Mouse (Mus musculus): ENCODE measurements around the gene Adamts20. TPM values are rescaled to one million over a fixed set of nuclear protein-coding genes. Genes with fewer than 3 reads are reported as not detected.

Adamts20 gene
- polyA plus RNA-seq, 1 experiment from 2014 or later = 3.1 TPM

DNA sequence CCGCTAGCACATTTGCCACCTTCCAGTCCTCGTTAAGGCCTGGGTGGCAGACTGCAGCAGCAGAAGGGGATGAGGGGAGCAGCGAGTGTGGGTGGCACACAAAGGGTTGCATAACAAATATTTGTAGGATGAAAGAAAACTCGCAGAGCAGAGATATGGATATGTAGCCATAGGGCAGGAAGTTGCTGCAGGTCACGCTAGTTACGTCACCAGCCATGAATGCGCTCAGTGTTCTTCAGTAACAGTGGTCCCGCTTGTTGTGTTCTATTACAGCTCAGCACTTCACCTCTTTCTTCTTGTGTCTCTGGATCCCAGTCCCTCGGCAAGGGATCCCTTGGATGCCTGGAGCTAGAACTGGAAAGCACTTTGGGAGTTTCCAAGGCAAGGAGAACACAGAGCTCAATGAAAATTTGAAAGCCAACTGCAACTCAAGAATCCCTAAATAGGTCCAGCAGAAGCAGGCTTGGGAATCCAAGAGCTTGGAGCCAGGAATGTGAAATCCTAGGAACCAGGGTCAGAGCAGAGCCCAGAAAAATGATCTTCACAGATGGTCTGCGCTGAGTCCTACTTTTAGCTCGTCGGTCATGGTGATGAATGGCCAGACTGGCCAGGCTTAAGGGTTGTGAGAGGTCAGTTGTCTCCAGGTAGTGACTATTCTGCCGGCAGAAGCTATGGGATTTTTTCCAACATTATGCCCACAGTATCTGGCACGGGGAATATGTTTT, 34.4 kb downstream of the Adamts20 start:
- no peak overlapping the region for H3K4me3 ChIP-seq
- H3K27ac ChIP-seq (replicated peaks) = no peak overlapping the region
- peak; percentile 12 for DNase-seq (ENCODE audit: low spot score)
- H3K4me1 ChIP-seq = peaks cover 8% of the 10 kb centered on the region
- H3K27me3 ChIP-seq (replicated peaks; ENCODE audit: low read depth, poor library complexity, severe bottlenecking) = no peaks in the 10 kb centered on the region
- H3K36me3 ChIP-seq (replicated peaks) = no peaks in the 10 kb centered on the region
- WGBS = 75% methylated on average over 14 of the region's 14 CpGs
- no peaks in the 10 kb centered on the region for H3K9me3 ChIP-seq

DNA sequence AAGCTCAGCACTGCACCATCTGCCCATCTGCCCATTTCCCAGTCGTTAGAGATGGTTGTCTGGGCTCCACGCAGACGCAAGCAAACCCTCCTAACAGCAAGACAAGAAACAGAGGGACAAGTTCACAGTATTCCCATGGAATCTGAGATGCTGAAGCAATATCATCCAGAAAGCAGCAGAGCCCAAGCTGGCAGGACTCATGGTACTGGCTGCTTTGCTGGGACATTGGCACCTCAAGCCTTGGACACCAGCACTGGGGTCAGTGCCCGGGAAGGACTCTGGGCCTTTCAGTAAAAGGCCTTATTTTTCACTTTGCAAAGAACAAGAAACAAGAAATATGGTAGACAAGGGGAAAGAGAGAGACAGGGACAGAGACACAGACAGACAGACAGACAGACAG, 36.5 kb downstream of the Adamts20 start:
- no peak overlapping the region for H3K4me3 ChIP-seq
- DNase-seq (ENCODE audit: low spot score) = no peak
- H3K27ac ChIP-seq (replicated peaks) = no peak overlapping the region
- H3K36me3 ChIP-seq (replicated peaks) = no peaks in the 10 kb centered on the region
- no peaks in the 10 kb centered on the region for H3K9me3 ChIP-seq
- H3K27me3 ChIP-seq (replicated peaks; ENCODE audit: low read depth, poor library complexity, severe bottlenecking) = no peaks in the 10 kb centered on the region
- 91% methylated on average over 4 of the region's 4 CpGs for WGBS
- H3K4me1 ChIP-seq = peaks cover 8% of the 10 kb centered on the region

DNA sequence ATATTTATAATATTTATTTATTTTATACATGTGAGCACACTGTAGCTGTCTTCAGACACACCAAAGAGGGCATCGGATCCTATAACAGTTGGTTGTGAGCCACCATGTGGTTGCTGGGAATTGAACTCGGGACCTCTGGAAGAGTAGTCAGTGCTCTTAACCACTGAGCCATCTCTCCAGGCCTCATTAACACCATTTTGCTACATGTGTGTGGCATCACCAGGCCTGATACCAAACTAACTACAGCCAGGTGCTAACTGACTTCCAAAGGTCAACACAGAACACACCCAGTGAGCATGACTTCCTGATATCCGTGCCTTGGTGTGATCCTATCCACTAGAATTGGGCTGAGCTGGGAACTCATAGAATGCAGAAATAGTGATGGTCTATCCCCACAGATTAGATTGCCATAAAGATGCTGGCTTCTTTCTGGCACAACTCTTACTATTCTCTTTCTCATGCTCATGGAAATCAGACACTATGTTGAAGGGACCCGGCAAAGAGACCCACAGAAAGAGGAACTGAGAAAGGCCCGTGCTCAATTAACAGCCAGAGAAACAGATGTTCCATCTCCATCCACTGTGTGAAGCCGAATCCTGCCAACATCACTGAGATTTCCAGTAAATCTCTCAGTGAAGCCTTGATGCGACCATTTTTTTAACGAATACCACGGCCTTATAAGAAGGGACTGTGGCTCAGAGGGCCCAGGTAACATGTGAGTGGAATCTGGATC, 37.6 kb downstream of the Adamts20 start:
- H3K27ac ChIP-seq (replicated peaks) = no peak overlapping the region
- no peaks in the 10 kb centered on the region for H3K9me3 ChIP-seq
- DNase-seq (ENCODE audit: low spot score) = no peak
- no peak overlapping the region for H3K4me3 ChIP-seq
- H3K36me3 ChIP-seq (replicated peaks) = no peaks in the 10 kb centered on the region
- H3K4me1 ChIP-seq = peaks cover 12% of the 10 kb centered on the region
- no peaks in the 10 kb centered on the region for H3K27me3 ChIP-seq (replicated peaks; ENCODE audit: low read depth, poor library complexity, severe bottlenecking)
- 91% methylated on average over 9 of the region's 9 CpGs for WGBS

DNA sequence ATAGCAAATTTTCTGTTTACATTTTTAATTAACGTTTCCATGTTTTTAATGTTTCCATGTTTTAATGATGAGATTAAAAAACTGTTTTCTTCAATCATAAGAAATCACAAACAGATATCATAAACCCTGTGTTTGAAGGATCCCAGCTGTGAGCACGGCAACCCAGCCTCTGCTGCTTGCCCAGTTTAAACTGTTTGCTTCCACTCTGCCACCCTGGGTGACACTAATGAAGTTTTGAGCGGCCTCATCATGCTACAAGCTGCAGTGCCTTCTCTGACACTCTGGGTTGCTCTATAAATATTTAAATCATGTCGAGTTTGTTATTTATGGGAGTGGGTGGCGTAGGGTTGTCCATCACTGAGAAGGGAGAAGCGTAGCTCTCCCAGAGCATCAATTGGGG, 44.7 kb downstream of the Adamts20 start:
- Histone ChIP-seq H3K9me3 (no peaks in the 10 kb centered on the region), H3K27me3 (replicated peaks; ENCODE audit: low read depth, poor library complexity, severe bottlenecking) (no peaks in the 10 kb centered on the region), H3K4me1 (peaks cover 16% of the 10 kb centered on the region), H3K36me3 (replicated peaks) (no peaks in the 10 kb centered on the region), H3K27ac (replicated peaks) (no peak overlapping the region), H3K4me3 (no peak overlapping the region)
- no peak for DNase-seq (ENCODE audit: low spot score)
- WGBS = 80% methylated on average over 6 of the region's 6 CpGs

DNA sequence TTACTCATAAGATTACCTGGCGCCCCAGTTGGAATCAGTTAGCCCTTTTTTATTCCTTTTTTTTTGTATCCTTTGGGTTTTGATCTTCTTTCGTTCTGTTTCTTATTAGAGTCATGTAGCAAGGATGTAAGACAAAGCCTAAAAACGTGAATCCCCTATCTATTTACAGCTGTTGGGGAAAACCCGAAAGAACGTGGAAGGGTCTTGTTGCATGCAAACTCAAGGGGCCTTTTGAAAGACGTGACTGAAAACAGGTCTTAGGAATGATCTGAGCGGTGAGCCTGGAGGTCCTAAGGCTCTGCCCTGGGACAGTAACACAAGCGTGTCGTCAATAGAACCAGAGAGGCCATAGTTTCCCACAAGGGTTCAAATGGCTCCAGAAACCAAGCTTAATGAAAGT, 46.1 kb downstream of the Adamts20 start:
- H3K27me3 ChIP-seq (replicated peaks; ENCODE audit: low read depth, poor library complexity, severe bottlenecking) = no peaks in the 10 kb centered on the region
- no peak overlapping the region for H3K27ac ChIP-seq (replicated peaks)
- no peak overlapping the region for H3K4me3 ChIP-seq
- DNase-seq (ENCODE audit: low spot score) = no peak
- 88% methylated on average over 9 of the region's 9 CpGs for WGBS
- no peaks in the 10 kb centered on the region for H3K9me3 ChIP-seq
- H3K36me3 ChIP-seq (replicated peaks) = no peaks in the 10 kb centered on the region
- H3K4me1 ChIP-seq = peaks cover 16% of the 10 kb centered on the region

DNA sequence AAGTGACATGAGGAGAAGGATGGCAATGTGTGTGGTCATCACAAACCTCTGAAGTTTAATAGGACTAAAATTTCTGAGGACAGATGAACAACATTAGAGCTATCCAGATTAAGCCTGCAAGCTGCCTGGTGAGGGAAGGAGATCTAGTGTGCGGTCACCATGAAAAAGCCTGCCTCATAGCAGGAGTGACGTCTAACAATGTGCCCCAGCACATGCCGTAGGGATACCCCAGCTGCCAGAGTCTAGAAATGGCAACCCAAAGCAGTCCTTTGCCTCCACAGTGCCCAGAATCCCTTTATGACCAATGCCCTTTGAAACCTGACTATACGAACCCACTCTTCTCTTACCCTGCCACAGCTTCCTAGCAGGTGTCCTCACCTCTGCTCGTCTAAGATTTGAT, 46.8 kb downstream of the Adamts20 start:
- DNase-seq (ENCODE audit: low spot score) = no peak
- H3K36me3 ChIP-seq (replicated peaks) = no peaks in the 10 kb centered on the region
- WGBS = 88% methylated on average over 5 of the region's 5 CpGs

DNA sequence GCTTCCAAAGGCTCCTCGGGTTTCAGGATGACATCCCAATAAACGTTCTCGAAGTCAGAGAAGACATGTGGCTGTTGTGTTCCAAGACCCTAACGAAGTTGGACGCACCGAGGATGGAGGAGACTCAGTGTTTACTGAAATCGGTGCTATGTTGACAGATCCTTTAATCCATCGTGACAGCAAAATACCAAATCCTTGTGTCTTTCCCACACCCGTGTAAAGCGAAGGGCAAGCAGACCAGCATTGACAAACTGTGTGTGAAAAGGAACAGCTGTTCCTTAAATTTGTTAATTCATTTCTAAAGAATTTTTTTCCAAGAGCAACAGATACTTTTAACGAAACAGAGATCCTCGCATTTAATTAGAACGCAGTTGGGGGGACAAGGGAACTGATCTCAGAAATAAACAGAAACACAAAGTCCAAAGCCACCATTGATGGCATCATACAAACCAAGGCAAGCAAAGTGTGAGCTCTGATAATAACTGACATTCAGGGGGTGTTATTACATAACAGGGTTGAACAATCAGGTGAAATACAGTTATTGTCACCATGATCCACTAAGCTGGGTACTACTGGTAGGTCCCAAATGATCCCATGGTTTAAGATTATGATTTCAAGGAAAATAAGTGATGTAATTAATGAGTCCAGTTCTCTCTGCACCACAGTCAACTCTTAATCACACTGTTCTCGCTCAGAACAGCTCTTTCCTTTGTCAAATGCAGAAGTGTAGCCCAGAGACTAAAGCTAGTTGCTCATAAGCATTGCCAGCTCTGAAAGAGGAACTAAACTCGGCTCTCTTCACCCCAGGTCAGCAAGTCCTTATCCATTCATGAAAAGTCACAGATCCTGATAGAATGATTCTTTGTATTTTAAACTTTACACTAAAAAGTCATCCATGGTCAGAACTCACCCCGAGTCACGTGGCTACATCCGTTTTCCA, 47.7 kb downstream of the Adamts20 start:
- Histone ChIP-seq H3K4me3 (no peak overlapping the region), H3K36me3 (replicated peaks) (no peaks in the 10 kb centered on the region), H3K27me3 (replicated peaks; ENCODE audit: low read depth, poor library complexity, severe bottlenecking) (no peaks in the 10 kb centered on the region), H3K9me3 (no peaks in the 10 kb centered on the region), H3K4me1 (peaks cover 12% of the 10 kb centered on the region), H3K27ac (replicated peaks) (no peak overlapping the region)
- 82% methylated on average over 18 of the region's 18 CpGs for WGBS
- no peak for DNase-seq (ENCODE audit: low spot score)

More for the DNA sequence above, 46.8 kb downstream of the Adamts20 start:
- no peak overlapping the region for H3K27ac ChIP-seq (replicated peaks)
- no peak overlapping the region for H3K4me3 ChIP-seq
- no peaks in the 10 kb centered on the region for H3K27me3 ChIP-seq (replicated peaks; ENCODE audit: low read depth, poor library complexity, severe bottlenecking)
- H3K9me3 ChIP-seq = no peaks in the 10 kb centered on the region
- H3K4me1 ChIP-seq = peaks cover 15% of the 10 kb centered on the region

DNA sequence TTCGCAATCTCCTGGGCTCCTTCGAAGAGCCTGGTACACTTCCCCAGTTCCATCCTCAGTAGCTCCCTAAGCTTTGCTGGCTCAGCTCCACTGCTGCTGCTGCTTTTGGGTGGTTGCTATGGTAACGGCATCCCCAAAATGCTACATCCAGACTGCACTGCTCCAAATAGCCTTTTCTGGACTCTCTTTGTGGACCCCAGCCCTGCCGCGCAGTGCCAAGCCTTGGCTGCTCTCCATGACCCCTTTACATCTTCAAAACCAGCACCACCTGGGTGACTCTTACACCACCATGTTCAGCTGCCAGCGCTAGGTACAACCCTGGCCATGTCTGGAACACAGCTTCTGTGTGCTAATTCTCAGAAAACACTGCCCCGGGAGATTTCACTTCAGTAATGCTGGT, 55.4 kb downstream of the Adamts20 start:
- whole genome bisulfite sequencing = 85% methylated on average over 7 of the region's 7 CpGs
- Histone ChIP-seq H3K4me1 (peaks cover 13% of the 10 kb centered on the region), H3K9me3 (no peaks in the 10 kb centered on the region), H3K4me3 (no peak overlapping the region), H3K27me3 (replicated peaks; ENCODE audit: low read depth, poor library complexity, severe bottlenecking) (peaks cover 13% of the 10 kb centered on the region), H3K36me3 (replicated peaks) (no peaks in the 10 kb centered on the region), H3K27ac (replicated peaks) (no peak overlapping the region)
- DNase-seq (ENCODE audit: low spot score) = no peak

DNA sequence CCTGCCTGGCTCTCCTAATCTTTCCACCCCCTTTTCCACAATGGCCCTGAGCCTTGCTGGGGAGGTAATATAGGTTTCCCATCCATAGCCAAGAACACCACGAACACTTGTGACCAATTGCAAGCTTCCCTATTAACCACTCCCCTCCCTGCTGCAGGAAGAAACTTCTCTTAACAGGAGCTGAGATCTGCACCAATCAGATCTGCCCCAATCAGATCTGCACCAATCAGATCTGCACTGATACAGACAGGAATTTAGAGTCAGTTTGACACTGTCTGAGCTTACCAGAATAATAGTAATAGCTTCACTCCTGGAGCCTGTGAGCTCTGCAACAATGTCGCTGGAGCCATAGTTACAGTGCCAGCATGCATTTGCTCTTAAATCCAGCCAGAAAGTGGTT, 58.9 kb downstream of the Adamts20 start:
- WGBS = 28% methylated on average over 2 of the region's 2 CpGs
- no peak overlapping the region for H3K4me3 ChIP-seq
- no peak for DNase-seq (ENCODE audit: low spot score)
- no peaks in the 10 kb centered on the region for H3K9me3 ChIP-seq
- H3K27me3 ChIP-seq (replicated peaks; ENCODE audit: low read depth, poor library complexity, severe bottlenecking) = peaks cover 41% of the 10 kb centered on the region
- H3K27ac ChIP-seq (replicated peaks) = no peak overlapping the region
- no peaks in the 10 kb centered on the region for H3K36me3 ChIP-seq (replicated peaks)
- peaks cover 29% of the 10 kb centered on the region for H3K4me1 ChIP-seq

DNA sequence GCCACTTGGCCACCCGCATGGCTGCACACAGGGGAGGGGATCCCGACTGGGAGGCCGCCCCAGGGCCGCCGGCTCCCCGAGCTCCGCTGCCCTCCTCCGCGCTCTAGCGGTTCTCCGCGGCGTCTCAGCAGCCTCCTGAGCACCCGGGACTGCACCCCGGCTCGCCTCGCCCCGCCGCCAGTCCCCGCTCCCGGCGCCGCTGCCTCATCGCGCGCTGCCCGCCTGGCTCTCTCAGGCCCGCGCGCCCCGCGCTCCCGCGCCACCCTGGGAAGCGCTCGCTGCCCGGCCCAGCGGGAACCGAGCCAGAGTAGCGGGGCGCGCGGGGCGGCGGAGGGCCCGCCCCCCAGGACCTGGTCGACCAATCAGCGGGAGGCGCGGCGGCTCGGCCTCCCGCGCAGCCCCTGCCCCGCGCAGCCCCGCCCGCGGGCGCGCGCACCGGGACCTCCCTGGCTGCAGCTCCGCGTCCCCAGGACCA, 61.1 kb downstream of the Adamts20 start:
- peak overlapping the region; percentile 85 for H3K27ac ChIP-seq (replicated peaks)
- H3K4me1 ChIP-seq = peaks cover 25% of the 10 kb centered on the region
- 3% methylated on average over 65 of the region's 65 CpGs for WGBS
- peak; percentile 90 for DNase-seq (ENCODE audit: low spot score)
- H3K9me3 ChIP-seq = no peaks in the 10 kb centered on the region
- H3K36me3 ChIP-seq (replicated peaks) = no peaks in the 10 kb centered on the region
- H3K27me3 ChIP-seq (replicated peaks; ENCODE audit: low read depth, poor library complexity, severe bottlenecking) = peaks cover 41% of the 10 kb centered on the region
- peak overlapping the region; percentile 69 for H3K4me3 ChIP-seq

DNA sequence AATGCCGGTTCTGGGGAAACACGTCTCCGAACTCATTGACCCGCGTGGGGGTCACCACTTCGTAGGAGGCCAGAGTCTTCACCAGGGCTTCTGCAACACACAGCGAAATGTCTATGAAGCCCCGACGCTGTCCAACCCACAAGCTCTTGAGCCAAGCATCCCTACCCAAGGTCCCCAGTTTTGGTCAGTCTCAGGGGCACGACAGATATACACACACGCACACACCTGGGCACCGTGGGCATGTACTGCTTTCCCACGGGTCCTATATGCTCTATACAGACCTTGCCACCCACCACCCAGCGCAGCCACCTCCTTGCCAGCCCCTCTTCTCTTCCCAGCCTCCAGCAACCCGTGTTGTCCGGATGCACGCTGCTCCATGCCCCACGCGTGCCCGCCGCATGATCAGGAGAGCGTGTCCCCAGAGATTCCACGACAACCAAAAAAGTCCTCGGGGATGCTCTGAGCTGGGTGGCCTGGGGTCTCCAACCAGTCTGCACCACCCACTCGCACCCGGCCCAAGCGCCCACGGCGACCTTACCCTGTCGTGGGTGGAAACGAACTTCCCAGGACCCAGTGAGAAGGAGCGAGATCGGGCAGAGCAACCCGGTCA, 61.7 kb downstream of the Adamts20 start:
- H3K27ac ChIP-seq (replicated peaks) = peak overlapping the region; percentile 85
- 2% methylated on average over 34 of the region's 34 CpGs for WGBS

DNA sequence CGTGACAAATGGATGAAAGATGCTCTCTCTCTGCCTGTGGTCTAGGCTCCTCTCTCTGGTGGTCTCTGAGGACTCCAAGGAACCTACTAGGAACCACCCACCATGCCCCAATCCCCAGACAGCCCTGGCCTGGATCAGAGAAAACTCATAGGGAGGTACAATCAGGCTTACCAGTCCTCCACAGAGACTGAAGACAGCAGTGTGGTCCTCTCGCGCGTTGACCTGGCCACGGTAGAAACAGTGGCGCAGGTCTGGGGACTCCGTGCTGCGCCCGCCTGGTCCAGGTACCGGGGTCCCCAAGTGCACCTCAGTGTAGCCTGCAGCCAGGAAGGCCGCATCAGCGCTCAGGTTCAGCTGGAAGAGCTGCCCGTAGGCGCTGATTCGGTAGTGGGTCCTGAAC, 62.2 kb downstream of the Adamts20 start:
- 6% methylated on average over 15 of the region's 15 CpGs for WGBS
- Histone ChIP-seq H3K4me3 (peak overlapping the region; percentile 69), H3K27me3 (replicated peaks; ENCODE audit: low read depth, poor library complexity, severe bottlenecking) (peaks cover 41% of the 10 kb centered on the region), H3K9me3 (no peaks in the 10 kb centered on the region), H3K4me1 (peaks cover 25% of the 10 kb centered on the region), H3K27ac (replicated peaks) (no peak overlapping the region), H3K36me3 (replicated peaks) (no peaks in the 10 kb centered on the region)
- DNase-seq (ENCODE audit: low spot score) = peak; percentile 40

More for the DNA sequence above, 61.7 kb downstream of the Adamts20 start:
- Histone ChIP-seq H3K4me3 (peak overlapping the region; percentile 69), H3K9me3 (no peaks in the 10 kb centered on the region), H3K4me1 (peaks cover 25% of the 10 kb centered on the region), H3K36me3 (replicated peaks) (no peaks in the 10 kb centered on the region), H3K27me3 (replicated peaks; ENCODE audit: low read depth, poor library complexity, severe bottlenecking) (peaks cover 41% of the 10 kb centered on the region)
- peak; percentile 36 for DNase-seq (ENCODE audit: low spot score)

Data from embryonic facial prominence, embryonic 10.5 days (tissue).